Mouse (Mus musculus) stomach, postnatal 0 days (tissue): ENCODE measurements at regions not wholly inside any gene's neighbourhood (a gene's known extent, or its start where the extent isn't known, plus 50 kb on each side); places are given as distances from the start of the nearest gene placed in this dataset.

ENCODE experiments used
- ATAC-seq: fragments of 200-750 bp; cut with Nextera tagmentation; 2 replicates; pipeline ENCODE4 v1.8.0; 2017; ENCODE audit not compliant: low FRiP score, low TSS enrichment
- DNase-seq: peaks from one replicate; pipeline ENCODE4 v3.0.0-alpha.2; 2016; ENCODE audit warnings: low spot score
- H3K27ac ChIP-seq: fragments of 300-500 bp; sonication (generic); replicated peaks from 2 replicates; pipeline ENCODE4 v1.5.1; 2014; ENCODE audit warnings: mild to moderate bottlenecking, control low read depth
- H3K27me3 ChIP-seq: fragments of 300-500 bp; sonication (generic); 2 replicates; pipeline ENCODE4 v1.6.1; 2014; ENCODE audit warnings: low read length; ENCODE audit not compliant: control insufficient read depth, insufficient read depth
- H3K36me3 ChIP-seq: fragments of 300-500 bp; sonication (generic); 2 replicates; pipeline ENCODE4 v1.6.1; 2014; ENCODE audit warnings: low read length, mixed read lengths; ENCODE audit not compliant: control insufficient read depth, insufficient read depth
- H3K4me1 ChIP-seq: fragments of 300-500 bp; sonication (generic); replicated peaks from 2 replicates; pipeline ENCODE4 v1.6.1; 2014; ENCODE audit warnings: antibody characterized with exemption; ENCODE audit not compliant: control insufficient read depth, insufficient read depth
- H3K4me2 ChIP-seq: fragments of 300-500 bp; sonication (generic); replicated peaks from 2 replicates; pipeline ENCODE4 v1.6.1; 2014; ENCODE audit warnings: low read depth, mild to moderate bottlenecking, control low read depth, moderate library complexity
- H3K4me3 ChIP-seq: fragments of 300-500 bp; sonication (generic); 2 replicates; pipeline ENCODE4 v1.5.1; 2014; ENCODE audit warnings: low read depth, low read length, control low read depth
- H3K9ac ChIP-seq: fragments of 300-500 bp; sonication (generic); 2 replicates; pipeline ENCODE4 v1.6.1; 2014; ENCODE audit warnings: mild to moderate bottlenecking, low read length, control low read depth, mixed read lengths
- H3K9me3 ChIP-seq: fragments of 300-500 bp; sonication (generic); 2 replicates; pipeline ENCODE4 v1.6.1; 2016; ENCODE audit warnings: low read length; ENCODE audit not compliant: control insufficient read depth
- CTCF ChIP-seq: IDR thresholded peaks from 2 replicates; pipeline ENCODE4 v1.5.1; 2016; ENCODE audit warnings: antibody characterized with exemption, low read depth, mild to moderate bottlenecking, moderate library complexity
- EP300 ChIP-seq: optimal IDR thresholded peaks from 2 replicates; pipeline ENCODE3; 2016; ENCODE audit warnings: antibody characterized with exemption
- WGBS: fragments of 180-500 bp; shearing (Covaris S2); extraction: QIAGEN DNeasy Blood & Tissue Kit; methylation state at CpG from one replicate; pipeline ENCODE4 v1.1.7; 2014; 5-methylcytosine and 5-hydroxymethylcytosine counted together

DNA sequence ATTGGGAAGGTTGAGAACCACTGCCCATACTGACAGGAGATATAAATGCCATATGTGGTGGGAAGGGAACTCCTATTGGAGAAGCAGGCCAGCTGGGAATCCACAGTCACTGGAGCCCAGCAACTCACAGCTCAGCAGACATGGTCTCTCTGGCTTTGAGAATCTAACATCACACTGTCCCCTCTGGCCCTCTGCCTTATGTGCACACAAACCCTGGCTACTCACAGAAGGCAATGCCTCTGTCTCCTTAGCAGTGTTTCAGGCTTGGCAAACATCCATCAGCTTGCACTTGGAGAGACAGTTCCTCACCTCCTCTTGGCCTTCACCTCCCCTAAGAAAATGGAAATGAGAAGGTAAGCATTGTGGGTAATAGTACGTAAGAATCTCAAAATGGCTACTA is 188.2 kb upstream of the Mgmt start:
- DNase-seq: no peak
- TF ChIP-seq CTCF (no peak), EP300 (no peak)

DNA sequence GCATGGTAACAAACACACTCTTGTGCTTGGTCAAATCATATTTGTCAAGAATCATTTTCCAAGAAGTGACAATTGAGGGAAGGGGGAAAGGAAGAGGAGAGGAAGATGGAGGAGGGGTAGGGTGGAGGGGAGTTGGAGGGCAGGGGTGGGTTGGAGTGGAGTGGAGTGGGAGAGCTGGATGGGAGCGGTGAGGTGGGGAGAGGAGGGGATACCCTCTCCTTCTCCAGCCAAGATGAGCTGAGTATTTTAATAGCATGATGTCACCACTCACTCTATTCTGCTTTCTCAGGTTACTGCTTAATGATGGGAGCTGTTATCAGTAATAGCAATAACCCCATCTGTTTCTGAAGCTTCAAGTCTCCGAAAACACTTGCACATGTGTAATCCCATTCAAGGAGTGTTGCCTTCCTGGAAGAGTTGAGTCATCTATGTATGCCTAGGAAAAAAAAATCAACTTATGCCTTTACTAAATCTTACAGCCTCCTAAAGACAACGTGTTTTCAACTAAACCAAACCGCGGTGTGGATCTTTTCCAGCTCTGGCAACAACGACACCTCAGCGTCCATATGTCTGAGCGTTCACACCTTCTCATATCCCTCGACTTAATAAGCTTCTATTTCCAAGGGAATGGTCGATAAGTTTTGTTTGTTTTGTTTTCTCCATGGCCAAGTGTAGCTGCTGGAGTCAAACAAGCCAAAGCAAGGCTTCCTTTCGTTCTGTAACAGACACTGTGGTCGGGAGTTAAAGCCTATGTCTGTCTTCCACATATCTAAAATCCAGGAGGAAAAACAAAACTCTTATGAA is 187.0 kb upstream of the Mgmt start:
- DNase-seq (no peak), ATAC-seq (no peak)
- WGBS: 67% methylated on average over 12 of the region's 12 CpGs
- no peaks in the 10 kb centered on the region for H3K36me3 ChIP-seq
- no peaks in the 10 kb centered on the region for H3K9me3 ChIP-seq
- no peak overlapping the region for H3K4me2 ChIP-seq
- H3K4me3 ChIP-seq: no peak overlapping the region
- no peak overlapping the region for H3K27ac ChIP-seq
- TF ChIP-seq CTCF (no peak), EP300 (no peak)
- no peaks in the 10 kb centered on the region for H3K27me3 ChIP-seq
- no peak overlapping the region for H3K9ac ChIP-seq
- H3K4me1 ChIP-seq: no peaks in the 10 kb centered on the region

More for the DNA sequence above, 188.2 kb upstream of the Mgmt start:
- H3K27me3 ChIP-seq: no peaks in the 10 kb centered on the region
- no peak overlapping the region for H3K4me2 ChIP-seq
- no peak for ATAC-seq
- WGBS: 93% methylated on average over 1 of the region's 1 CpGs
- H3K4me1 ChIP-seq: no peaks in the 10 kb centered on the region
- H3K27ac ChIP-seq: no peak overlapping the region
- H3K9ac ChIP-seq: no peak overlapping the region
- no peak overlapping the region for H3K4me3 ChIP-seq
- no peaks in the 10 kb centered on the region for H3K9me3 ChIP-seq
- no peaks in the 10 kb centered on the region for H3K36me3 ChIP-seq

DNA sequence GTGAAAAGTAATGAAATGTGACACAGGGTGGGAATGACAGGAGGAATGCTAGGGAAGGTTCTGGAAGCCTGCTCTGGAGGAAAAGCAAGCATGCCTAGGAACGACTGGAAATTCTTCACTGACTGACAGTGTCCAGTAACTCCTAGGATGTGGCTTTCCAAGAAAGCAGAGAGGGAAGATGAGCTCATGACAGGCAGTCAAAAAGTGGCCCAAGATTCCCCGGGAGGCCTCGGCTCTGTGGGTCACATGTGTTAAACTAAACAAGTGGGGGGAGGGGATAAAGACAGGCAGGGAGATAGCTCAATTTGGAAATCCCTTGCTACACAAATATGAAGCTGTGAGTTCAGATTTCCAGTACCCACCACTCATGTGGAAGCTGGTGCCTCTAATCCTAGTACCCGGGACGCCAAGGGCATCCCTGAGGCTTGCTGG is 186.4 kb upstream of the Mgmt start:
- 38% methylated on average over 5 of the region's 5 CpGs for WGBS
- no peaks in the 10 kb centered on the region for H3K36me3 ChIP-seq
- no peak for TF ChIP-seq EP300
- no peak for TF ChIP-seq CTCF
- no peak overlapping the region for H3K4me2 ChIP-seq
- no peak for DNase-seq
- H3K4me3 ChIP-seq: no peak overlapping the region
- no peak overlapping the region for H3K27ac ChIP-seq
- no peaks in the 10 kb centered on the region for H3K4me1 ChIP-seq
- H3K27me3 ChIP-seq: no peaks in the 10 kb centered on the region
- no peaks in the 10 kb centered on the region for H3K9me3 ChIP-seq
- H3K9ac ChIP-seq: no peak overlapping the region
- ATAC-seq: no peak

DNA sequence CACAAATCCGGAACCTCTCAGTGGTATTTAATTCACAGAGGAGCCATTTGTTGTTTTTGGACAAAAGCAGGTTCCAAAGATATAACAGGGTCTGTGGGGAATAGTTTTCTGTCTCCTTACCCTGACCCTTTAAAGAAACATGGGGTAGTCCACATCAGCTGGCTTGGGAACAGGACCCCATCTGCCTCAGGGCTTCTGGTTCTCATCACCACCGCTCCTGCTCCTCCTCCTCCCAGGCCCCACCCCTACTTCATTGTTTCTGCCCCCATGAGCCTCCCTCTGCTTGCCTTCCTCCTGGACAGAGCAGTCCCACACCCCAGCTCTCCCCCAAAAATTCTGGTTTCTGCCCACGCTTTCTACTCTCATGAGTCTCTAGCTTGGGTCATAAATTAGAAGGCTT is 183.8 kb upstream of the Mgmt start:
- ATAC-seq: no peak
- no peak overlapping the region for H3K4me2 ChIP-seq
- H3K9ac ChIP-seq: no peak overlapping the region
- no peak overlapping the region for H3K27ac ChIP-seq
- H3K36me3 ChIP-seq: no peaks in the 10 kb centered on the region
- H3K4me3 ChIP-seq: no peak overlapping the region
- DNase-seq: no peak
- no peaks in the 10 kb centered on the region for H3K4me1 ChIP-seq
- no peaks in the 10 kb centered on the region for H3K9me3 ChIP-seq
- WGBS: 57% methylated on average over 3 of the region's 3 CpGs
- no peaks in the 10 kb centered on the region for H3K27me3 ChIP-seq
- TF ChIP-seq EP300 (no peak), CTCF (no peak)

DNA sequence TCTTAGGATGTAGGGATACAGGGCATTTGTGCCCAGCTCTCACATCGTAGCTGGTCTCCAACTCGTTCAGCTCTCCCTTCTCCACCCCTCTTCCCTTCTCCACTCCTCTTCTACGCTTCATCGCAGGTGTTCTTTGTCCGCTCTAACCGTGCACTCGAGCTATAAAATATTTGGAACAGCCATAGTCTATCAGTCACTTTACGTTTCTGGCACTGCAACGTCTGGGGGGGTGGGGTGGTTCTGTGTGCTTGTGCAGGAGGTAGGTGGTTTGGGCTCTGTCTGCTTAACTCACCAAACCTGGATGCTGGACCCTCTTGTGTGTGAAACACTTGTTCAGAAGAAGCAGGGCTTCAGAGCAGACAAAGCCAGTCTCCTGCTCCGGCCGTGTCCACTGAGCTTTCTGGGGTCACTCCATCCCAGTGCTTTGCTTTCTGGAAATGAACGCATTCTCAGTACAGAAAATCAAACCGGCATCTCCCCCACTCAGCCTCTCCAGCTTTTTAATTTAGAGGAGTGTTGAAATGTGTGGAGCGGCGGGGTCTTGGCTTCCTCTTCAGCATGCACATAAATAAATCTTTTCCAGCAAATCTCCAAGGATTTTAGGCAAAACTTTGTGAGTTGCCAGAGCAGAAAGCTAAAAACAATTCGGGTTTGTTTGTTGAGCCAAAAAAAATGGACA is 181.3 kb upstream of the Mgmt start:
- Histone ChIP-seq H3K9me3 (no peaks in the 10 kb centered on the region), H3K9ac (no peak overlapping the region), H3K4me2 (no peak overlapping the region), H3K27ac (no peak overlapping the region), H3K36me3 (no peaks in the 10 kb centered on the region), H3K4me3 (no peak overlapping the region), H3K27me3 (no peaks in the 10 kb centered on the region), H3K4me1 (no peaks in the 10 kb centered on the region)
- WGBS: 47% methylated on average over 16 of the region's 16 CpGs
- DNase-seq (no peak), ATAC-seq (no peak)
- TF ChIP-seq CTCF (no peak), EP300 (no peak)
